Mouse (Mus musculus) cortical plate, adult 2 months (tissue): Measurements from ENCODE around the gene Tbxas1.

Experiments used
- CTCF ChIP-seq: fragments of 200-500 bp; IDR thresholded peaks from 2 replicates; pipeline ENCODE4 v1.5.1; 2011; ENCODE audit warnings: mild to moderate bottlenecking, control low read depth, low read length; ENCODE audit not compliant: insufficient read depth; ENCODE audit errors: extremely low read depth
- POLR2A ChIP-seq: fragments of 200-500 bp; IDR thresholded peaks from 2 replicates; pipeline ENCODE4 v1.6.1; 2011; ENCODE audit warnings: mild to moderate bottlenecking, low read length, control low read depth; ENCODE audit not compliant: insufficient read depth; ENCODE audit errors: extremely low read depth

DNA sequence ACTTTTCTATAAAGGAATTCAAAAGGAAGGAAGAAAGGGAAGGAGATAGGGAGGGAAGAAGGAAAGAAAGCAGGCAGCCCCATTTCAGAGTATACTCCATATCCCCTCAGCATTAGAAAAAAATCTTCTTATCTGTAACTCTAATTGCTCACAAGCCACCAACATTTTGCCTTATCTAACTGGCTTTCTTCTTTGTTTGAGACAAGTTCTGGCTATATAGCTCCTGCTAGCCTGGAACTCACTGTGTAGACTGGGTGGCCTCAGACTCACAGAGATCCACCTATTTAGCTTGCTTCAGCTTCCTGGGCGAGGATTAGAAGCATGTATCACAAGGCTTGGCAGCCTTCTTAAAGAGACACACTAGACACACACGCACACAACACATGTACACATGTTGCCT, 23.5 kb upstream of the Tbxas1 start:
- no peak for TF ChIP-seq POLR2A
- TF ChIP-seq CTCF = no peak
